Mouse (Mus musculus) thymus, adult 2 months (tissue): ENCODE results near the gene Arpc3.

Experiments
- CTCF ChIP-seq: fragments of 200-500 bp; IDR thresholded peaks from 2 replicates; pipeline ENCODE4 v1.5.1; 2012; ENCODE audit warnings: mild to moderate bottlenecking, control low read depth, low read length, moderate library complexity, borderline replicate concordance; ENCODE audit not compliant: control insufficient read depth, poor library complexity, insufficient read depth; ENCODE audit errors: extremely low read depth
- POLR2A ChIP-seq: fragments of 200-500 bp; IDR thresholded peaks from 2 replicates; pipeline ENCODE4 v1.6.1; 2012; ENCODE audit warnings: mild to moderate bottlenecking, low read length, control low read depth, moderate library complexity; ENCODE audit not compliant: control insufficient read depth, poor library complexity, insufficient read depth; ENCODE audit errors: extremely low read depth

DNA sequence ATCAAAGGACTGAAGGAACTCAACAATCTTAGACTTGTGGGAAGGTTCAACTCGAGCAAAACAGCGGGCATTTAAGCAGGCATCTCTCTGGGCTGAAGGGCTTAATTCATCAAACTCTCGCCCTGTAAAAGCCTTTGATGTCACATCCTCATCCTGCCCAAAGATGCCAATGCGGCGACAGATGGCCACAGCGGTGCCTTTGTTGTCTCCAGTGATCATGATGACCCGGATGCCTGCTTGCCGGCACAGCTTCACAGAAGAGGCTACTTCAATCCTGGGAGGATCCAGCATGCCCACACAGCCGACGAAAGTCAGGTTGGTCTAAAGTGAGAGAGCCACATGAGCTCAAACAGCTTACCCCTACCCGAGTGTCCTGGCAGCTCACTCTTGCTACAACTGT, 69.0 kb downstream of the Arpc3 start:
- no peak for TF ChIP-seq POLR2A
- TF ChIP-seq CTCF, result no peak
